Mouse (Mus musculus) ES-E14 (cell line): ENCODE data around the gene Ap4m1.

ENCODE experiments used
- CHD2 ChIP-seq: IDR thresholded peaks from 2 replicates; pipeline ENCODE4 v1.6.1; 2014; ENCODE audit warnings: mild to moderate bottlenecking, low read depth, low read length, inconsistent platforms
- HCFC1 ChIP-seq: IDR thresholded peaks from 2 replicates; pipeline ENCODE4 v1.6.1; 2012; ENCODE audit warnings: low read length, inconsistent platforms, borderline replicate concordance; ENCODE audit not compliant: insufficient read depth

GRCm38 (mm10) chr5:138202086-138202485 lies 30.3 kb downstream of the Ap4m1 start:
- TF ChIP-seq HCFC1 (no peak), CHD2 (no peak)
